Mouse (Mus musculus) kidney, postnatal 0 days (tissue): ENCODE results near the gene Slc22a17. TPM values are rescaled to one million over a fixed set of nuclear protein-coding genes. Genes with fewer than 3 reads are reported as not detected.

Experiments used
- ATAC-seq: fragments of 200-750 bp; cut with Nextera tagmentation; replicated peaks from 2 replicates; pipeline ENCODE4 v1.8.0; 2017; ENCODE audit warnings: low read depth, moderate number of reproducible peaks, moderate TSS enrichment, moderate library complexity; ENCODE audit not compliant: low FRiP score
- DNase-seq: peaks from one replicate; pipeline ENCODE4 v3.0.0-alpha.2; 2016; ENCODE audit warnings: low spot score
- H3K27ac ChIP-seq: fragments of 300-500 bp; sonication (generic); 2 replicates; pipeline ENCODE4 v1.5.1; 2014; ENCODE audit warnings: mild to moderate bottlenecking
- H3K27me3 ChIP-seq: fragments of 300-500 bp; sonication (generic); 2 replicates; pipeline ENCODE4 v1.6.1; 2014; ENCODE audit warnings: low read length, mixed read lengths; ENCODE audit not compliant: insufficient read depth
- H3K36me3 ChIP-seq: fragments of 300-500 bp; sonication (generic); 2 replicates; pipeline ENCODE4 v1.6.1; 2014; ENCODE audit warnings: low read length, mixed read lengths; ENCODE audit not compliant: insufficient read depth
- H3K4me1 ChIP-seq: fragments of 300-500 bp; sonication (generic); replicated peaks from 2 replicates; pipeline ENCODE4 v1.6.1; 2014; ENCODE audit warnings: antibody characterized with exemption, low read length, mixed read lengths; ENCODE audit not compliant: insufficient read depth
- H3K4me2 ChIP-seq: fragments of 300-500 bp; sonication (generic); 2 replicates; pipeline ENCODE4 v1.6.1; 2014; ENCODE audit warnings: mild to moderate bottlenecking, low read length, moderate library complexity, mixed read lengths
- H3K4me3 ChIP-seq: fragments of 300-500 bp; sonication (generic); replicated peaks from 2 replicates; pipeline ENCODE4 v1.5.1; 2014; ENCODE audit warnings: low read depth, low read length
- H3K9ac ChIP-seq: fragments of 300-500 bp; sonication (generic); 2 replicates; pipeline ENCODE4 v1.6.1; 2014; ENCODE audit warnings: low read depth, low read length
- H3K9me3 ChIP-seq: fragments of 300-500 bp; sonication (generic); replicated peaks from 2 replicates; pipeline ENCODE4 v1.6.1; 2016; ENCODE audit warnings: low read length, inconsistent platforms, mixed read lengths
- CTCF ChIP-seq: IDR thresholded peaks from 2 replicates; pipeline ENCODE4 v1.5.1; 2016; ENCODE audit warnings: antibody characterized with exemption, low read depth, mild to moderate bottlenecking, moderate library complexity
- WGBS: fragments of 180-500 bp; shearing (Covaris S2); extraction: QIAGEN DNeasy Blood & Tissue Kit; methylation state at CpG from one replicate; pipeline ENCODE4 v1.1.7; 2014; 5-methylcytosine and 5-hydroxymethylcytosine counted together
- polyA plus RNA-seq: library from polyadenylated mRNA; unstranded; fragments of >200 nt; fragmentation: Nextera tagmentation; extraction: Ambion mirVana; gene quantifications from 2 replicates; pipeline ENCODE4 v1.2.1, GENCODE M21; 2015

Gene Slc22a17
- polyA plus RNA-seq, 1 experiment from 2014 or later, result 48.1 TPM

DNA sequence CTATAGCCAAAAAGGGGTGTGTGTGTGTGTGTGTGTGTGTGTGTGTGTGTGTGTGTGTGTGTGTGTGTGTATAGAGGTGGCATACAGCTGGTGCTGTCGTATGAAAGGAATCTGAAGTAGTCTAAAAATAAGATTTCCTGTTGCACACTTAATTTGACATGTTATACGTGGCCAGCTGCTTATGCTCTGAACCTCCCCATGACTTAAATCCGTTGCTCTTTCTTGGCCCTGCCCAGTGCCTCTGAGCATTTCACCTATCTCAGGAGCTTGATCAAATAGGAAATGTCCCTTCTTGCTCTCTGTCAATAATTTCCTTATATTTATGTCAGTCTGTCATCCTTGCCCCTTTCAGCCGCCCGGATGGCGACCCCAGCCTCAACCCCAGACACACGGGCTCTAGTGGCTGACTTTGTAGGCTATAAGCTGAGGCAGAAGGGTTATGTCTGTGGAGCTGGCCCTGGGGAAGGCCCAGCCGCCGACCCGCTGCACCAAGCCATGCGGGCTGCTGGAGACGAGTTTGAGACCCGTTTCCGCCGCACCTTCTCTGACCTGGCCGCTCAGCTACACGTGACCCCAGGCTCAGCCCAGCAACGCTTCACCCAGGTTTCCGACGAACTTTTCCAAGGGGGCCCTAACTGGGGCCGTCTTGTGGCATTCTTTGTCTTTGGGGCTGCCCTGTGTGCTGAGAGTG is 28.8 kb downstream of the Slc22a17 start:
- H3K27ac ChIP-seq, result peak overlapping the region; percentile 96
- WGBS, result 11% methylated on average over 21 of the region's 21 CpGs
- no peaks in the 10 kb centered on the region for H3K27me3 ChIP-seq
- peak overlapping the region; percentile 69 for H3K4me3 ChIP-seq
- H3K9ac ChIP-seq, result peak overlapping the region; percentile 84
- peaks cover 11% of the 10 kb centered on the region for H3K4me1 ChIP-seq
- TF ChIP-seq CTCF, result no peak
- DNase-seq (peak; percentile 64), ATAC-seq (no peak; the same call in 1 of the 2 replicates)
- peak overlapping the region; percentile 83 for H3K4me2 ChIP-seq
- H3K36me3 ChIP-seq, result no peaks in the 10 kb centered on the region
- H3K9me3 ChIP-seq, result no peaks in the 10 kb centered on the region

DNA sequence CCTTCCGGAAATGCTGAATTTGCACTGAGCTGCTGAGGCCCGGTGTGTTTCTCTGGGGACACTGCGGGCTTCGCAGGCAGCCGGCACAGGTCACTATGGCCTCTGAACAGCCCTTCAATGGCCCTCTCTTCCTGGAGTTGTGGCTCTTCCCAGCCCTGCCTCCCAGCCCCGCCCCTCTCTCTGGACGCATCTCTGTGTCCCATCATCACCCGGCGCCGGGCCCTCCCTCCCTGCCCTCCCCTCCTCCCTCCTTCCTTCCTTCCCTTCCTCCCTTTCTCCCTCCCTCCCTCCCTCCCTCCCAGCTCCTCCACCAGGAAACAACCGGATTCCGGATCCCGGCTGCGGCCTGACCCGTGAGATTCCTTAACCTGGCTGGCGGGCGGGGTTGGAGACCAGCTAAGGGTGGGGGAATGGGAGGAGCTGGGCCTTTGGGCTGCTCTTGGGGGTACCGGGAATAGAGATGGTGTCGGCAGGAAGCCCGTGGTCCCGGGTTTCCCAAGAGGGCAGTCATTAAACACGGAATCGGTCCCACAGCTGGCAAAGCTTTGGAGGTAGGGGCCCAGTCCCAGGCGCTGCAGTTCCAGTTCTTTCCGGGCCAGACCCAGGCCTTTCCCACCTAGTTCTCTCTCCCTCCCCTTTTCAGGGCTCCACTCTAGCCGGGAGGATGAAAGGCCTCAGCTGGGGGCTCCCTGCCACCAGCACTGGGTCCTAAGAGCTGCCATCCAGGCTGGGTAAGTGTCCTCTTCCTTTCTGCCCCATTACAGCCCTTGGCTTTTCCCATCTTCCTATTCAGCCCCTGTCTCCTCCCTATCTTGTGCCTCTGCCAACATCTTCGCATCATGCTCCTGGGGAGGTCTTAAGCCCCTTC is 29.5 kb downstream of the Slc22a17 start, which contains the start of the genes Bcl2l2 and Gm20521:
Gene Bcl2l2, plus strand, starts transcription at position 224 of the 868 bp plus-strand sequence.
Gene Gm20521, plus strand, starts transcription at position 288 of the 868 bp plus-strand sequence.
- peak within 1 kb of the TSS; percentile 83 for H3K4me2 ChIP-seq
- peak; percentile 93 for DNase-seq
- TF ChIP-seq CTCF, result no peak
- H3K27me3 ChIP-seq, result no peaks in the 10 kb centered on the region
- peak; percentile 91 for ATAC-seq
- no peaks in the 10 kb centered on the region for H3K9me3 ChIP-seq
- peak within 1 kb of the TSS; percentile 84 for H3K9ac ChIP-seq
- peak within 1 kb of the TSS; percentile 69 for H3K4me3 ChIP-seq
- H3K27ac ChIP-seq, result peak within 1 kb of the TSS; percentile 96
- peaks cover 11% of the 10 kb centered on the region for H3K4me1 ChIP-seq
- WGBS, result under 1% methylated on average over 27 of the region's 27 CpGs
- H3K36me3 ChIP-seq, result no peaks in the 10 kb centered on the region

DNA sequence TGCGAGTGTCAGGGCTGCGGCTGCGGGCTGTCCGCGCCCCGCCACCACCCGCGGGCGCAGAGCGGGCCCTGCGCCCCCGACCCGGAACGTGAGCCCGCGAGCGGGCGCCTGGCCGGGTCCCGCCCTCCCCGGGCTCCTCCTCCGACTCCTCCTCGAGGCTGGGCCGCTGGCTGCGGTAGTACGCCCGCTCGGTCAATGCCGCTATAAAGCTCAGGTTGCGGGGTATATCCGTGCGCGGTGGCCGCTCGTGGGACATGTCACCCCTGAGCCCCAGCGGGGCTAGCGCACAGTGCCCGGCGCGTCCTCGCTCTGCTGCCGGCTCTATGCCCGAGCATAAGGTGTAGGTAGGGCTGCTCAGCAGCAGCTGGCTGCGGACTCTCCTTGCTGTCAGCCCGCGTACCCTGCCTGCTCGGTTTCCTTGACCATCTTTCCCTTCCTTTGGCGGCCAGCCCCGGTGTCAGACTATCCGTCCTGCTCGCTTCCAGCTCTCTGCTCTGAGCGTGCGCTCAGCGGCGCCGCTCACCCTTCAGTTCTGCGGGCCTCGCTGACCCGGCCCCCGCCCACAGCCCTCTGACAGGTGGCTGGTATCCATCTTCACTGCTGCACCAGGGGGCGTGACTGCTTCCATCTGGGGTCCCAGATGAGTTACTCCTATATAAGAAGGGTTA is 35.8 kb downstream of the Slc22a17 start, which contains the start of gene Ppp1r3e:
Gene Ppp1r3e, minus strand, starts transcription at position 503 of the 668 bp plus-strand sequence.
- Histone ChIP-seq H3K9ac (peak within 1 kb of the TSS; percentile 87), H3K4me2 (peak within 1 kb of the TSS; percentile 99), H3K36me3 (no peaks in the 10 kb centered on the region), H3K4me3 (peak within 1 kb of the TSS; percentile 59), H3K27ac (peak within 1 kb of the TSS; percentile 79), H3K9me3 (no peaks in the 10 kb centered on the region), H3K27me3 (no peaks in the 10 kb centered on the region), H3K4me1 (no peaks in the 10 kb centered on the region; the same call in 1 of the 2 replicates)
- TF ChIP-seq CTCF, result peak; percentile 26; the same call in 1 of the 2 replicates
- under 1% methylated on average over 58 of the region's 61 CpGs for WGBS
- peak; percentile 83 for ATAC-seq
- DNase-seq, result peak; percentile 68

- H3K4me3 ChIP-seq, result peak overlapping the region; percentile 59
- H3K4me2 ChIP-seq, result peak overlapping the region; percentile 99
- H3K9ac ChIP-seq, result peak overlapping the region; percentile 87
- no peaks in the 10 kb centered on the region for H3K36me3 ChIP-seq
- peak; percentile 88 for DNase-seq
- WGBS, result under 1% methylated on average over 63 of the region's 72 CpGs
- no peak for TF ChIP-seq CTCF
- ATAC-seq, result peak; percentile 90
- no peaks in the 10 kb centered on the region for H3K9me3 ChIP-seq
- peak overlapping the region; percentile 79 for H3K27ac ChIP-seq
- no peaks in the 10 kb centered on the region for H3K27me3 ChIP-seq
- H3K4me1 ChIP-seq, result no peaks in the 10 kb centered on the region; the same call in 1 of the 2 replicates
These were observed 36.3 kb downstream of the Slc22a17 start for GRCm38 (mm10) chr14:54876539-54877047.

DNA sequence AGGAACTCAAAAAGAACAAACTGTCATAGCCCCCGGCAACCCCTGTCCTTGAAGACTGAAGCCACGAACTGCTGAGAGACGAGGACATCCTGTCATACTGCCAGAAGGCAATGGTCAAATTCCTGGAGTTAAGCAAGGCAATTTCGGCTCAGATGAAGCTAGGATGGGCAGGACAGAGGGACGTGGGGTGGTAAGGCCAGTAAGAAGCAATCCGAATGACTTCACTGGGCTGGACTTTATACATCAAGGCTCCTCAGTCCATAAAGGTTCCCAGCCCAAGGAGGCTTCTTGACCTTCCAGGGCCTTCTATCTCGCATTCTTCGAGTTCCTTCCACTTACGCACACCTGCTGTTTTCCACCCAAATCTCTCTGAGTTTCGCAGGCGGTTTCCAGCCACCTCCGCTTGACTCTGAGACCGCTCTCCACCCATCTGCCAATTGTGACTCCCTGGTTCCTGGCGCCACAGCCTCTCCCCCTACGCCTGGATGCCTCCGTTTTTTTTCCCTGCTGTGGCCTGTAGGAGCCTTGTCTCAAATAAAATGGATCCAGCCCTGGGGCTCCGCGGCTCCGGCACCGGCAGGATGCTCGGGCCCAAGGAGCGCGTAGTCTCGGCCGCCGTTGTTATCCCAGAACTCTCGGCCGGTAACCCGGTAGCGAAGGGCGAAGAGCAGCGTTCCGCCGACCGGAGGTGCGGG is 36.9 kb downstream of the Slc22a17 start:
- peak overlapping the region; percentile 79 for H3K27ac ChIP-seq
- no peak for TF ChIP-seq CTCF
- no peaks in the 10 kb centered on the region; the same call in 1 of the 2 replicates for H3K4me1 ChIP-seq
- DNase-seq (peak; percentile 77), ATAC-seq (peak; percentile 53)
- H3K9ac ChIP-seq, result peak overlapping the region; percentile 87
- peak overlapping the region; percentile 59 for H3K4me3 ChIP-seq
- WGBS, result 2% methylated on average over 36 of the region's 36 CpGs
- no peaks in the 10 kb centered on the region for H3K9me3 ChIP-seq
- no peaks in the 10 kb centered on the region for H3K27me3 ChIP-seq
- peak overlapping the region; percentile 99 for H3K4me2 ChIP-seq
- no peaks in the 10 kb centered on the region for H3K36me3 ChIP-seq
